Mouse (Mus musculus): ENCODE measurements around the gene Gsg1.

Gene Gsg1

GRCm38 (mm10) chr6:135252728-135253077 lies 1.4 kb downstream of the Gsg1 start:
- DNase-seq = peak; percentile 45 to 66

GRCm38 (mm10) chr6:135251849-135252727 lies 2.1 kb downstream of the Gsg1 start:
- no peak for DNase-seq

GRCm38 (mm10) chr6:135250926-135251699 lies 3.0 kb downstream of the Gsg1 start:
- DNase-seq = no peak

- DNase-seq = peak in 1 of 2 experiments; percentile 29
Measured at GRCm38 (mm10) chr6:135249846-135250531, 4.2 kb downstream of the Gsg1 start.

GRCm38 (mm10) chr6:135247861-135248260 lies 6.3 kb downstream of the Gsg1 start:
- DNase-seq = no peak

GRCm38 (mm10) chr6:135245586-135245985 lies 8.6 kb downstream of the Gsg1 start:
- DNase-seq = no peak

- no peak for DNase-seq
Measured at GRCm38 (mm10) chr6:135240361-135240760, 13.8 kb downstream of the Gsg1 start.

- DNase-seq = no peak
Measured at GRCm38 (mm10) chr6:135238211-135238610, 15.9 kb downstream of the Gsg1 start.

- peak; percentile 36 to 47 for DNase-seq
Measured at GRCm38 (mm10) chr6:135237326-135237725, 16.8 kb downstream of the Gsg1 start.

- DNase-seq = no peak
Measured at GRCm38 (mm10) chr6:135236576-135236975, 17.6 kb downstream of the Gsg1 start.

- no peak for DNase-seq
Measured at GRCm38 (mm10) chr6:135235742-135236141, 18.4 kb downstream of the Gsg1 start.

- no peak for DNase-seq
Measured at GRCm38 (mm10) chr6:135232443-135233182, 21.5 kb downstream of the Gsg1 start.

- no peak for DNase-seq
Measured at GRCm38 (mm10) chr6:135230586-135230985, 23.6 kb downstream of the Gsg1 start.

- DNase-seq = no peak
Measured at GRCm38 (mm10) chr6:135228465-135228941, 25.6 kb downstream of the Gsg1 start.

GRCm38 (mm10) chr6:135223786-135224416 lies 30.2 kb downstream of the Gsg1 start:
- no peak for DNase-seq

- no peak for DNase-seq
Measured at GRCm38 (mm10) chr6:135219916-135220315, 34.2 kb downstream of the Gsg1 start.

GRCm38 (mm10) chr6:135218330-135218729 lies 35.8 kb downstream of the Gsg1 start:
- peak; percentile 35 to 62 for DNase-seq

- DNase-seq = no peak
Measured at GRCm38 (mm10) chr6:135212666-135213065, 41.5 kb downstream of the Gsg1 start.

- DNase-seq = no peak
Measured at GRCm38 (mm10) chr6:135211169-135211568, 43.0 kb downstream of the Gsg1 start.

- no peak for DNase-seq
Measured at GRCm38 (mm10) chr6:135206909-135207308, 47.2 kb downstream of the Gsg1 start.

- no peak for DNase-seq
Measured at GRCm38 (mm10) chr6:135205802-135206201, 48.3 kb downstream of the Gsg1 start.

GRCm38 (mm10) chr6:135204869-135205268 lies 49.3 kb downstream of the Gsg1 start:
- no peak for DNase-seq

Measured in thymus, adult 18-20 months (tissue).